Mouse (Mus musculus) forebrain, embryonic 10.5 days (tissue): ENCODE measurements around the gene Pgpep1l. TPM values are rescaled to one million over a fixed set of nuclear protein-coding genes. Genes with fewer than 3 reads are reported as not detected.

ENCODE experiments used
- DNase-seq: peaks from one replicate; pipeline ENCODE4 v3.0.0-alpha.2; 2017; ENCODE audit warnings: low spot score; ENCODE audit errors: extremely low spot score
- H3K27ac ChIP-seq: fragments of 300-500 bp; sonication (generic); 2 replicates; pipeline ENCODE4 v1.5.1; 2016; ENCODE audit warnings: mild to moderate bottlenecking
- H3K27me3 ChIP-seq: fragments of 300-500 bp; sonication (generic); 2 replicates; pipeline ENCODE4 v1.6.1; 2016; ENCODE audit warnings: mild to moderate bottlenecking; ENCODE audit not compliant: poor library complexity, severe bottlenecking
- H3K36me3 ChIP-seq: fragments of 300-500 bp; sonication (generic); replicated peaks from 2 replicates; pipeline ENCODE4 v1.6.1; 2016; ENCODE audit warnings: mild to moderate bottlenecking, moderate library complexity
- H3K4me1 ChIP-seq: fragments of 300-500 bp; sonication (generic); 2 replicates; pipeline ENCODE4 v1.6.1; 2016
- H3K4me3 ChIP-seq: fragments of 300-500 bp; sonication (generic); 2 replicates; pipeline ENCODE4 v1.5.1; 2016; ENCODE audit warnings: mild to moderate bottlenecking, moderate library complexity
- H3K9me3 ChIP-seq: fragments of 300-500 bp; sonication (generic); 2 replicates; pipeline ENCODE4 v1.6.1; 2016; ENCODE audit warnings: mild to moderate bottlenecking, moderate library complexity
- WGBS: fragments of 180-500 bp; shearing (Covaris S2); methylation state at CpG from one replicate; pipeline ENCODE4 v1.1.7; 2016; 5-methylcytosine and 5-hydroxymethylcytosine counted together
- polyA plus RNA-seq: library from polyadenylated mRNA; unstranded; fragments of >200 nt; fragmentation: Nextera tagmentation; extraction: Ambion mirVana; gene quantifications from 2 replicates; pipeline ENCODE4 v1.2.1, GENCODE M21; 2016

Gene Pgpep1l
- polyA plus RNA-seq, 1 experiment from 2014 or later = not detected

DNA sequence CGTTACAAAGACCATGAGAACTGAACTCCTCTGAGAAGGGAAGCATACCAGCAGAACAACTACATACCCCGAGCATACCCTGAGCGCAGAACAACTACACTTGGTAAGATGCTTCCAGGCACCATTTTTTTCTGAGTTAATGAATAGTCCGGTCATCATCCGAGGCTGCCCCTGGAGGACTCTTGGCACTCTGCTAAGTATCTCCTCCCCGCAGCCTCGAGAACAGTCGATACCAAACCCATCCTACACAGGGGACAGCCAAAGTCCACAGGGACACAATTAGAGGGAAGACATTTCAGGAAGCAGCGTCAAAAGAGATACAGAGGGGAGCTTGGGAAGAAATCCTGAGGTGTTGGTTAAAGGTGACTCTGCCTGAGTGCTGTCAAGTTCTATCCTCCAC, 22.8 kb downstream of the Pgpep1l start:
- H3K36me3 ChIP-seq = no peaks in the 10 kb centered on the region
- H3K27me3 ChIP-seq = no peaks in the 10 kb centered on the region
- no peak for DNase-seq
- no peak overlapping the region for H3K4me3 ChIP-seq
- WGBS = 90% methylated on average over 9 of the region's 9 CpGs
- no peak overlapping the region for H3K27ac ChIP-seq
- H3K9me3 ChIP-seq = no peaks in the 10 kb centered on the region
- H3K4me1 ChIP-seq = peaks cover 14% of the 10 kb centered on the region

GRCm38 (mm10) chr7:68239220-68239827, 24.7 kb downstream of the Pgpep1l start:
- no peaks in the 10 kb centered on the region for H3K9me3 ChIP-seq
- no peak overlapping the region for H3K4me3 ChIP-seq
- H3K27me3 ChIP-seq = no peaks in the 10 kb centered on the region
- no peak for DNase-seq
- no peaks in the 10 kb centered on the region for H3K36me3 ChIP-seq
- 64% methylated on average over 11 of the region's 11 CpGs for WGBS
- 0 out of 2 replicates have a peak overlapping the region, but pooled peaks have one; percentile 5 for H3K27ac ChIP-seq
- H3K4me1 ChIP-seq = peaks cover 19% of the 10 kb centered on the region

DNA sequence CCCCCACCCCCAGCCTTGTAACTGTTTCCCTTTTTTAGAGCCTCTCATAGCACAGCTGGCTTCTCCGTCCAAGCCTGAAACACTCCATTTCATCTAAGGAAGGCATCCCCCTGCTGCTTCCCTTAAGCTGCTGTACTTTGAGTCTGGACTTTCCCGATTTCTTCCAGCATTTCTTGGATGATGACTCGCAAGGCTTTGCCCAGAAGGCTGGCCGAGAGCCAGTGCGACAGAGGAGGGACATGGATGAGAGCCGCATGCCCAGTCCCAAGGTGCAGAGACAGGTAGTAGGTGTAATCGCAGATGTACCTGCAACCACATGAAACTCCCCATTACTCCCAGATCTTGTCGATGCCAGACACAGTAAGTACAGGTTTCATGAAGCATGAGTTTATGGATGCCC, 27.2 kb downstream of the Pgpep1l start:
- 93% methylated on average over 8 of the region's 8 CpGs for WGBS
- Histone ChIP-seq H3K36me3 (no peaks in the 10 kb centered on the region), H3K4me3 (no peak overlapping the region), H3K4me1 (peaks cover 37% of the 10 kb centered on the region), H3K27ac (no peak overlapping the region; the same call in 1 of the 2 replicates), H3K9me3 (no peaks in the 10 kb centered on the region), H3K27me3 (no peaks in the 10 kb centered on the region)
- DNase-seq = no peak

GRCm38 (mm10) chr7:68233619-68234223, 30.3 kb downstream of the Pgpep1l start:
- H3K27ac ChIP-seq = peak overlapping the region; percentile 62
- WGBS = 36% methylated on average over 13 of the region's 13 CpGs
- peak; percentile 59 for DNase-seq
- H3K4me1 ChIP-seq = peaks cover 24% of the 10 kb centered on the region
- H3K36me3 ChIP-seq = peaks cover 26% of the 10 kb centered on the region
- no peak overlapping the region for H3K4me3 ChIP-seq
- no peaks in the 10 kb centered on the region for H3K9me3 ChIP-seq
- no peaks in the 10 kb centered on the region for H3K27me3 ChIP-seq

DNA sequence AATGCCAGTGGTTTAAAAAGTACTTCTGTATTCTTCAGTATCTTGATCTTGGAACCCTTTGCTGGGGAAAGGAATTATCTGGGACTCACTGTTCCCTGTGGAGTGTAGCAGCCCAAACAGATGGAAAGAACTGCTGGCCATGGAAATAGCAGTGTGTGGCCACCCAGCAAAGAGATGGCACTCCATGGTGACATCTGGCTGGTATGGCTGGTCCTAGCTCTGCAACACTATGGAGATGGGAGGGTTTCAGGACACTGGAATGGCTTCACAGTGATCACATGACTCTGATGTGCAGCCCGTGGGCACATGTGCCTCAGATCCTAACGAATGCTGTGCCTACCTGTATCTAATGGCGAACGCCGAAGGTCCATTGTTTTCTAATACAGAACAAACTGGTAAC, 31.5 kb downstream of the Pgpep1l start:
- 93% methylated on average over 5 of the region's 5 CpGs for WGBS
- no peak overlapping the region for H3K27ac ChIP-seq
- H3K36me3 ChIP-seq = peaks cover 36% of the 10 kb centered on the region
- H3K4me1 ChIP-seq = peaks cover 35% of the 10 kb centered on the region
- H3K9me3 ChIP-seq = no peaks in the 10 kb centered on the region
- H3K4me3 ChIP-seq = no peak overlapping the region
- DNase-seq = no peak
- H3K27me3 ChIP-seq = no peaks in the 10 kb centered on the region

GRCm38 (mm10) chr7:68230831-68231230, 33.2 kb downstream of the Pgpep1l start:
- H3K4me3 ChIP-seq = no peak overlapping the region
- no peak for DNase-seq
- peaks cover 35% of the 10 kb centered on the region for H3K4me1 ChIP-seq
- H3K27ac ChIP-seq = no peak overlapping the region
- no peaks in the 10 kb centered on the region for H3K27me3 ChIP-seq
- 91% methylated on average over 9 of the region's 9 CpGs for WGBS
- H3K36me3 ChIP-seq = peaks cover 52% of the 10 kb centered on the region
- no peaks in the 10 kb centered on the region for H3K9me3 ChIP-seq

GRCm38 (mm10) chr7:68228491-68228890, 35.5 kb downstream of the Pgpep1l start:
- peaks cover 75% of the 10 kb centered on the region for H3K36me3 ChIP-seq
- H3K27ac ChIP-seq = peak overlapping the region; percentile 62
- no peak overlapping the region for H3K4me3 ChIP-seq
- 42% methylated on average over 6 of the region's 6 CpGs for WGBS
- peaks cover 23% of the 10 kb centered on the region for H3K4me1 ChIP-seq
- H3K9me3 ChIP-seq = no peaks in the 10 kb centered on the region
- no peaks in the 10 kb centered on the region for H3K27me3 ChIP-seq
- DNase-seq = no peak

GRCm38 (mm10) chr7:68227621-68228020, 36.4 kb downstream of the Pgpep1l start:
- Histone ChIP-seq H3K9me3 (no peaks in the 10 kb centered on the region), H3K27ac (peak overlapping the region; percentile 62), H3K27me3 (no peaks in the 10 kb centered on the region), H3K36me3 (peaks cover 82% of the 10 kb centered on the region), H3K4me3 (no peak overlapping the region), H3K4me1 (peaks cover 23% of the 10 kb centered on the region)
- WGBS = 85% methylated on average over 4 of the region's 4 CpGs
- DNase-seq = no peak

DNA sequence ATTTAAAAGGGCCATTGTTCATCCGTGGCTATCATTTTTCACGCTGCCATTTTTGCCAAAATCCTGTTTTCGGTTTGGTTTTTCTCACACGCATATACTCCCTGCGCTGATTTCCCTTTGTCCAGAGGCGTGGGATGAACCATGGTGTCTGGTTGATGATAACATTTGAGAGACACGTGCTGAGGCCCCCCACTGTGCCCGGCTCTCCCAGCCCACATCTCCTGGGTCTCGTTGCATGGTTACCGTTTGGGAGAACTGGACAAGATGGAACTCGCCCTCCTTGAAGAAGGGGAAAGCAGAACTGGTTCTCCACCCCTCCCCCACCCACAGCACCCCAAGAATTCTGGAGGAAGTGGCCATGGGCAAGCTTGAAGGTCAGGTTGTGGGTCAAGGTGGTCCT, 37.0 kb downstream of the Pgpep1l start:
- Histone ChIP-seq H3K36me3 (peaks cover 88% of the 10 kb centered on the region), H3K27me3 (no peaks in the 10 kb centered on the region), H3K4me3 (no peak overlapping the region), H3K4me1 (peaks cover 21% of the 10 kb centered on the region), H3K27ac (no peak overlapping the region), H3K9me3 (no peaks in the 10 kb centered on the region)
- 81% methylated on average over 11 of the region's 11 CpGs for WGBS
- no peak for DNase-seq

GRCm38 (mm10) chr7:68225427-68226054, 38.5 kb downstream of the Pgpep1l start:
- Histone ChIP-seq H3K4me3 (no peak overlapping the region), H3K27me3 (no peaks in the 10 kb centered on the region), H3K27ac (no peak overlapping the region), H3K36me3 (peaks cover 88% of the 10 kb centered on the region), H3K9me3 (no peaks in the 10 kb centered on the region), H3K4me1 (peaks cover 21% of the 10 kb centered on the region)
- 94% methylated on average over 9 of the region's 9 CpGs for WGBS
- DNase-seq = no peak

- 91% methylated on average over 5 of the region's 5 CpGs for WGBS
- Histone ChIP-seq H3K4me1 (peaks cover 21% of the 10 kb centered on the region), H3K9me3 (no peaks in the 10 kb centered on the region), H3K4me3 (no peak overlapping the region), H3K27me3 (no peaks in the 10 kb centered on the region), H3K36me3 (peaks cover 89% of the 10 kb centered on the region), H3K27ac (peak overlapping the region; percentile 58)
- no peak for DNase-seq
Measured at GRCm38 (mm10) chr7:68224006-68224405, 40.0 kb downstream of the Pgpep1l start.

GRCm38 (mm10) chr7:68223356-68223808, 40.7 kb downstream of the Pgpep1l start:
- Histone ChIP-seq H3K27me3 (no peaks in the 10 kb centered on the region), H3K4me3 (no peak overlapping the region), H3K36me3 (peaks cover 93% of the 10 kb centered on the region), H3K9me3 (no peaks in the 10 kb centered on the region), H3K27ac (peak overlapping the region; percentile 58), H3K4me1 (peaks cover 16% of the 10 kb centered on the region)
- 69% methylated on average over 13 of the region's 13 CpGs for WGBS
- no peak for DNase-seq

GRCm38 (mm10) chr7:68221677-68222230, 42.3 kb downstream of the Pgpep1l start:
- Histone ChIP-seq H3K4me1 (peaks cover 9% of the 10 kb centered on the region), H3K4me3 (no peak overlapping the region), H3K27ac (no peak overlapping the region), H3K36me3 (peaks cover 94% of the 10 kb centered on the region), H3K27me3 (no peaks in the 10 kb centered on the region), H3K9me3 (no peaks in the 10 kb centered on the region)
- DNase-seq = no peak
- 93% methylated on average over 9 of the region's 9 CpGs for whole genome bisulfite sequencing
